Mouse (Mus musculus): ENCODE measurements around the gene Trp53. TPM values are rescaled to one million over a fixed set of nuclear protein-coding genes. Genes with fewer than 3 reads are reported as not detected.
A peak's percentile ranks its signal among the peaks of the same experiment; 100 is the strongest.
"Not testable (repeated sequence)": the region's sequence is repeated elsewhere in the genome, so short reads cannot be mapped to it uniquely, and the experiment has no call there.

The Trp53 gene
- polyA plus RNA-seq, 1 experiment = 38.4 TPM

DNA sequence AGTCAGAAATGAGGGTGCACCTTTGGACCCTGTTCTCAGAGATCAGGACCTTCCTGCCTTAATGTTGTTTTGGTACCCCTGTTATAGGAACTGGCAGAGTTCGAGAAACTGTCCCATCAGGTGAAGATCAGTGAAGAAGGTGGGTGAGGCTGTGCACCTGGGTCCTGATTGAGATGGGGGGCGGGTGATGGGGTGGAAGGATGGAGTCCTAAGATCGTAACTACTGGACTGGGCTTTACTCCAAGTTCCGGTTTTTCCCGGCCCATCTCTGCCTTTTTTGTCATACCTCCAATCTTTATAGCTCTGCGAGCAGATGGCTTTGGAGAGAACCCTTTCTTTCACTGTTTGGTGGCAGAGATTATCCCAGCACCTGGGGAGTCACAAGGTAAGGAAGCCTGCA is 42.2 kb downstream of the Trp53 start:
- DNase-seq (ENCODE audit: extremely low spot score in 1 of 2, low spot score in 1 of 2) = no peak

DNA sequence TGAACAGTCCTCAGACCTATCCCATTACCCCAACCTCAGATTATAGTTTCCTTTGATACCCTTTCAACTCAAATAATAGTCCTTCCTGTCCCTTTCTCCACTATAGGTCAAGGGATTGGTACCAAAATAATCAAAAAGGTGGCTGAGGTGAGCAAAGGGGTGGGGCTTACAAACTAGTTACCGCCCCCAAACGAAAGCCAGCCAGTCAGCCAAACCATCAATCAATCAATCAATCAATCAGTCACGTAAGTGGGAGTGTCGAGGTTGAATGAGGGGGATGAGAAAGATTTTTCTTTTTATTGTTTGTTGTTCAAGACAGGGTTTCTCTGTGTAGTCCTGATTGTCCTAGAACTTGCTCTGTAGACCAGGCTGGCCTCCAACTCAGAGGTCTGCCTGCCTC is 42.8 kb downstream of the Trp53 start:
- no peak for DNase-seq (ENCODE audit: extremely low spot score in 1 of 2, low spot score in 1 of 2)

DNA sequence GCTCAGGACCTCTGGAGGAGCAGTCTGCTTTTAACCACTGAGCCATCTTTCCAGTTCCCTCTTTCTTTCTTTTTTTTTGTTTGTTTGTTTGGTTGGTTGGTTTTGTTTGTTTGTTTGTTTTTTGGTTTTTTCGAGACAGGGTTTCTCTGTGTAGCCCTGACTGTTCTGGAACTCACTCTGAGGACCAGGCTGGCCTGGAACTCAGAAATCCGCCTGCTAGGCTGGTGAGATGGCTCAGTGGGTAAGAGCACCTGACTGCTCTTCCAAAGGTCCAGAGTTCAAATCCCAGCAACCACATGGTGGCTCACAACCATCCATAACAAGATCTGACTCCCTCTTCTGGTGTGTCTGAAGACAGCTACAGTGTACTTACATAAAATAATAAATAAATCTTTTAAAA is 44.2 kb downstream of the Trp53 start:
- DNase-seq (ENCODE audit: extremely low spot score in 1 of 2, low spot score in 1 of 2) = not testable (repeated sequence)

DNA sequence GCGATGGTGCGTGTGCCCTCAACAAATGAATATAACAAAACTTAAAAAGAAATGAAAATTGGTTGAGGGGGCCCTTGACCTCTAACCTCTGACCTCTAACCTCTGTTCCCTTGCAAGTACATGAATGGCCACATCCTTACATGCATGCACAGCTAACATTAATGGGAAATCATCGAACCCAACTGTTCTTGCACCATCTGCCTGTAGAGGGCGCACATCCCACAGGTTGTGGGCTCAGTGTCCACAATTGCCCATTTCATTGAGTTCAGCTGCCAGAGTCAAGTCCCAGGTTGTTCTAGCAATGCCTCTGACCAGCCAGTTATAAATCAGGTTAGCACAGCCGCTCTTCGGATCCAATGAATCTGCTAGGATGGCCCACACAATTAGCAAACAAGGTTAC is 48.1 kb downstream of the Trp53 start:
- DNase-seq (ENCODE audit: extremely low spot score in 1 of 2, low spot score in 1 of 2) = peak in 1 of 2 experiments; percentile 84

DNA sequence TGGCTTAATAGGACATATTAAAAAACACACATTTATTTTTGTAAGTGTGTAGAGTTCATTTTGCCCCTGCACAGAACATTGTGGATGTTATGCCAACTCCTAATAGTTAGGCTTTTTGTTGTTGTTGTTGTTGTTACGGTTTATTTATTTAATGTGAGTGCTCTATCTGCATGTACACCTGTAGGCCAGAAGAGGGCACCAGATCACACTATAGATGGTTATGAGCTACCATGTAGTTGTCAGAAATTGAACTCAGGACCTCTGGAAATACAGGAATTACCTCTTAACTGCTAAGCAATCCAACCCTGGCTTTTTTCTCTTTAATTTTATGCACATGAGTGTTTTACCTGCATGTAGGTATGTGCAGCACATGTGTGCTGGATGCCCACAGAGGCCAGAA is 49.6 kb downstream of the Trp53 start:
- DNase-seq (ENCODE audit: extremely low spot score in 1 of 2, low spot score in 1 of 2) = no peak

DNA sequence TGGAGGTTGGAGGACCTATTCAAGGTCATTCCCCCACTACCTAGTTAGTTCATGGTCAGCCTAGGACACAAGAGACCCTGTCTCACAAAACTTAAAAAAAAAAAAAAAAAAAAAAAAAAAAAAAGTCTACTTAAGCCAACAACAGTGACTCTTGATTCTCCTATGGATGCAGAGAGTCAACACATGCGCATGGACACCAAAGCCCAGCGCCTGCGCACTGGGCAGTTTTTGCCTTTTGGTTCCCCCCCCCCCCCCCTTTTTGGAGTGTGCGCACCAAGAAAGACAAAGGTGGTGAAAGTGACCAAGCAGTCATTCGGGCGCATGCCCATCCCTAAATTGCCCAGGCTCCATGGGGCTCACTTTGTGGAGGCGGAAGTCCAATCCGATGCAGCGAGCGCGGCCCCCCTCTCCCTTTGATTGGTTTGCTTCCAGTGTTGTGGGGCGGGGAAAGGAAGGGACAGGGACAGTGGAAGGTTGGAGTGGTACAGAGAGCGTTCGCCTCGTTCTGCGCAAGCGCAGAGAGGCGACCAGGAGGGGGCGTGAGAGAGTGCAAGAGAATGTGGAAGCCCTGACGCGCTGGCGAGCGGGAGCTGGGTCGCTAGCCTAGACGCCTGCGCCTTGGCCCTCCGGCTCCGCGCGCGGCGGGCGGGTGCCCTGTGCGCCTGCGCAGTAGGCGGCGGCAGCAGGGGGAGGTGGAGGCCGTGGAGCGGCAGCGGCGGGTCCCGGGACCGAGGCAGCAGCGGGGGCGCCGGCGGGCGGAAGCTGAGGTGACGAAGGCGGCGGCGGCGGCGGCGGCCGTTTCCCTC is 52.3 kb downstream of the Trp53 start, which contains the start of gene Fxr2:
Gene Fxr2, plus strand, starts transcription at position 707 of the 806 bp plus-strand sequence.
- DNase-seq (ENCODE audit: extremely low spot score in 1 of 2, low spot score in 1 of 2) = peak; percentile 100

DNA sequence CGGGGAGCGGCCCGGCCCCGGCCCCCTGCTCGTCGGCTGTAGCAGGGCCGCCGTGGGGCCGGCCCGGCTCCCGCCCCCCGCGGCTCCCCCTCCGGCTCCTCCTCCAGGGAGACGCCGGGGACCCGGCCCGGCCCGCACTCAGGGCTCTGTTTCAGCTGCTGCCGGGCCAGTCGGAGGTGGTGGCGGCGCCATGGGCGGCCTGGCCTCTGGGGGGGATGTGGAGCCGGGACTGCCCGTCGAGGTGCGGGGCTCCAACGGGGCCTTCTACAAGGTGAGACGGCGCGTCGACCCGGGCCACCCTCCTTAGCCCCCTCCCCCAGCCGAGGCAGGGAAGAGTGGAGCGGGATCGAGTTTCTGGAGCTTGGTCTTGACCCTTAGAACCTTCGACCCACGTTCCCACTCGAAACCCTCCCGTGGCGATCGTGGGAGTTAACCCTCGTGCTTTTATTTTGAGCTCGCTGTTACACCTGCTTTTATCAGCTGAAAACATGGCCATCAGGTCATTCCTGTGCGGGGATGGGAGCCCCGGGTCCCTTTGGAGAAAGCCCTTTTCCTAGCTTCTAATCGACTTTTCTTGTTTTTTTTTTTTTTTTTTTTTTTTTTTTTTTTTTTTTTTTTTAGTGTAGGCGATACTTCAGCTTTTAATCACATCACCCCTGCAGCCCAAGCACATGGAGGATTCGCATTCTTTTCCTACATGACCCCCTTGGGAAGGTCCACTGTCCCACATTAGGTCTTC is 53.1 kb downstream of the Trp53 start:
- DNase-seq (ENCODE audit: extremely low spot score in 1 of 2, low spot score in 1 of 2) = no peak

DNA sequence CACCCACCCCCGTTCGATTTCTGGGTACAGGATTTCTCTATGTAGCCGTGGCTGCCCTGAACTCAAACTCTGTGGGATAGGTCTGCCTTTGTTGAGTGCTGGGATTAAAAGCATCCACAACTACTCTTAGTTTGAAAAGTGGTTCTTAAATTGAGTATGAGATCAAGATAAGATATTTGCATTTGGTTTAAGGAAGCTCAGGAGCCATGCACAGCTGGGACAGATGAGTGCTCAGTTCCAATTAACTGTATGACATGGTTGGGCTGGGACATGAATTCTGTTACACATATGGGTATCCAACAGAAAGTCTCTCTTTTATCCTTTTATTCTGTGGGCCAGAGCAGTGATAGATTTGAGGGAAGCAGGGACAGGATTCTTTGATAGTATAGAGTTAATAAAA is 55.3 kb downstream of the Trp53 start:
- no peak for DNase-seq (ENCODE audit: extremely low spot score in 1 of 2, low spot score in 1 of 2)

Other genes starting within 250 kb of the Trp53 start
- gene Rnf227, start 239.9 kb upstream of the Trp53 start, polyA plus RNA-seq (2012; rRNA removed) = 130 and 138 TPM in 2 replicates
- 374 and 399 TPM in 2 replicates for gene Chd3, start 211.0 kb upstream of the Trp53 start, polyA plus RNA-seq (2012; rRNA removed)
- gene Naa38, start 184.9 kb upstream of the Trp53 start, polyA plus RNA-seq (2012; rRNA removed) = 179 and 182 TPM in 2 replicates
- 34.2 and 35.7 TPM in 2 replicates for gene Cyb5d1, start 184.7 kb upstream of the Trp53 start, polyA plus RNA-seq (2012; rRNA removed)
- 4.1 and 4.6 TPM in 2 replicates for gene Tmem88, start 182.1 kb upstream of the Trp53 start, polyA plus RNA-seq (2012; rRNA removed)
- gene Kdm6b, start 166.7 kb upstream of the Trp53 start, polyA plus RNA-seq (2012; rRNA removed) = 12.3 and 12.7 TPM in 2 replicates
- gene Dnah2, start 31.2 kb upstream of the Trp53 start, polyA plus RNA-seq (2012; rRNA removed) = 2.7 and 4.6 TPM in 2 replicates
- gene Efnb3, start 20.2 kb upstream of the Trp53 start, polyA plus RNA-seq (2012; rRNA removed) = 78.4 and 80.4 TPM in 2 replicates
- gene Wrap53, start 104 bp upstream of the Trp53 start, polyA plus RNA-seq (2012; rRNA removed) = 12.2 and 12.9 TPM in 2 replicates
- 324 and 357 TPM in 2 replicates for gene Atp1b2, start 25.6 kb downstream of the Trp53 start, polyA plus RNA-seq (2012; rRNA removed)
- 0.11 and 0.16 TPM in 2 replicates for gene Shbg, start 37.5 kb downstream of the Trp53 start, polyA plus RNA-seq (2012; rRNA removed)
- gene Sat2, start 41.7 kb downstream of the Trp53 start, polyA plus RNA-seq (2012; rRNA removed) = 20.3 and 26.3 TPM in 2 replicates
- gene Fxr2, start 52.6 kb downstream of the Trp53 start, polyA plus RNA-seq (2012; rRNA removed) = 136 and 154 TPM in 2 replicates
- gene Sox15, start 75.0 kb downstream of the Trp53 start, polyA plus RNA-seq (2012; rRNA removed) = 0.34 TPM in 1 of 2 replicates, not detected in the other
- 104 and 113 TPM in 2 replicates for gene Mpdu1, start 82.3 kb downstream of the Trp53 start, polyA plus RNA-seq (2012; rRNA removed)
- 13.7 TPM in 2 replicates for gene Cd68, start 85.8 kb downstream of the Trp53 start, polyA plus RNA-seq (2012; rRNA removed)
- gene Eif4a1, start 92.1 kb downstream of the Trp53 start, polyA plus RNA-seq (2012; rRNA removed) = 365 and 370 TPM in 2 replicates
- gene Senp3, start 101.7 kb downstream of the Trp53 start, polyA plus RNA-seq (2012; rRNA removed) = 138 and 154 TPM in 2 replicates
- 5.3 and 5.4 TPM in 2 replicates for gene Tnfsf13, start 105.4 kb downstream of the Trp53 start, polyA plus RNA-seq (2012; rRNA removed)
- gene Tnfsf12, start 115.5 kb downstream of the Trp53 start, polyA plus RNA-seq (2012; rRNA removed) = 17.1 and 20.6 TPM in 2 replicates
- 2.9 and 4.9 TPM in 2 replicates for gene Tnfsfm13, start 115.7 kb downstream of the Trp53 start, polyA plus RNA-seq (2012; rRNA removed)
- 30.9 and 32.6 TPM in 2 replicates for gene Polr2a, start 178.3 kb downstream of the Trp53 start, polyA plus RNA-seq (2012; rRNA removed)
- not detected in 2 replicates for gene Slc35g3, start 181.6 kb downstream of the Trp53 start, polyA plus RNA-seq (2012; rRNA removed)
- gene Zbtb4, start 185.6 kb downstream of the Trp53 start, polyA plus RNA-seq (2012; rRNA removed) = 45.7 and 51.4 TPM in 2 replicates
- gene Chrnb1, start 215.6 kb downstream of the Trp53 start, polyA plus RNA-seq (2012; rRNA removed) = 1.4 and 1.9 TPM in 2 replicates
- gene Fgf11, start 221.5 kb downstream of the Trp53 start, polyA plus RNA-seq (2012; rRNA removed) = 18.4 and 22.0 TPM in 2 replicates
- 0.48 and 0.62 TPM in 2 replicates for gene Tmem102, start 225.3 kb downstream of the Trp53 start, polyA plus RNA-seq (2012; rRNA removed)
- not detected in 2 replicates for gene Gm39566, start 234.9 kb downstream of the Trp53 start, polyA plus RNA-seq (2012; rRNA removed)
- gene Spem2, start 238.1 kb downstream of the Trp53 start, polyA plus RNA-seq (2012; rRNA removed) = not detected in 2 replicates
- 0.42 and 0.58 TPM in 2 replicates for gene Spem1, start 241.8 kb downstream of the Trp53 start, polyA plus RNA-seq (2012; rRNA removed)

Data from frontal cortex, adult 2 months (tissue).